Mouse (Mus musculus) MEL (cell line): ENCODE measurements around the gene Gm10300. TPM values are rescaled to one million over a fixed set of nuclear protein-coding genes. Genes with fewer than 3 reads are reported as not detected.

Source experiments
- DNase-seq: peaks from one replicate; pipeline ENCODE4 v3.0.0; 2011; ENCODE audit warnings: low read depth, low spot score
- H3K27ac ChIP-seq: 2 replicates; pipeline ENCODE4 v1.5.1; 2012; ENCODE audit warnings: low read depth, mild to moderate bottlenecking, control low read depth, low read length, moderate library complexity; ENCODE audit not compliant: control insufficient read depth
- H3K27me3 ChIP-seq, 2 experiments: fragments of 150-350 bp in 1 of 2; sonication (generic) in 1 of 2; 2 replicates each; pipeline ENCODE4 v1.6.1; 2012; ENCODE audit warnings: low read length in 2 of 2, mild to moderate bottlenecking in 2 of 2, improper control_type of control experiment in 1 of 2, moderate library complexity in 1 of 2; ENCODE audit not compliant: insufficient read depth in 2 of 2, control insufficient read depth in 1 of 2
- H3K36me3 ChIP-seq, 2 experiments: 2 replicates each; pipeline ENCODE4 v1.6.1; 2012 to 2014; ENCODE audit warnings: low read length in 2 of 2, improper control_type of control experiment in 1 of 2, inconsistent platforms in 1 of 2, mild to moderate bottlenecking in 1 of 2; ENCODE audit not compliant: insufficient read depth in 2 of 2, control insufficient read depth in 1 of 2
- H3K4me1 ChIP-seq, 2 experiments: fragments of 150-350 bp in 1 of 2; sonication (generic) in 1 of 2; 2 replicates each; pipeline ENCODE4 v1.6.1; 2012; ENCODE audit warnings: low read length in 2 of 2, improper control_type of control experiment in 1 of 2, mild to moderate bottlenecking in 1 of 2; ENCODE audit not compliant: insufficient read depth in 2 of 2, control insufficient read depth in 1 of 2
- H3K4me3 ChIP-seq, 2 experiments: fragments of 150-350 bp in 1 of 2; sonication (generic) in 1 of 2; 2 replicates each; pipeline ENCODE4 v1.5.1; 2012; ENCODE audit warnings: low read depth in 2 of 2, low read length in 2 of 2, mild to moderate bottlenecking in 2 of 2, moderate library complexity in 2 of 2, control low read depth in 1 of 2, improper control_type of control experiment in 1 of 2; ENCODE audit not compliant: control insufficient read depth in 1 of 2, insufficient read depth in 1 of 2
- H3K79me2 ChIP-seq: 2 replicates; pipeline ENCODE4 v1.6.1; 2012; ENCODE audit warnings: mild to moderate bottlenecking, low read length, moderate library complexity; ENCODE audit not compliant: control insufficient read depth, poor library complexity, insufficient read depth
- H3K9ac ChIP-seq: 2 replicates; pipeline ENCODE4 v1.6.1; 2012; ENCODE audit warnings: low read depth, mild to moderate bottlenecking, control low read depth, low read length, moderate library complexity; ENCODE audit not compliant: control insufficient read depth, poor library complexity, severe bottlenecking
- H3K9me3 ChIP-seq: fragments of 150-350 bp; sonication (generic); replicated peaks from 2 replicates; pipeline ENCODE4 v1.6.1; 2012; ENCODE audit warnings: mild to moderate bottlenecking, low read length, improper control_type of control experiment, moderate library complexity; ENCODE audit not compliant: insufficient read depth
- BHLHE40 ChIP-seq: IDR thresholded peaks from 2 replicates; pipeline ENCODE4 v1.6.1; 2012; ENCODE audit warnings: low read depth, mild to moderate bottlenecking, inconsistent platforms, low read length, improper control_type of control experiment, borderline replicate concordance
- CHD1 ChIP-seq: IDR thresholded peaks from 2 replicates; pipeline ENCODE4 v1.6.1; 2012; ENCODE audit warnings: low read depth, mild to moderate bottlenecking, inconsistent platforms, low read length, improper control_type of control experiment
- CHD2 ChIP-seq: IDR thresholded peaks from 2 replicates; pipeline ENCODE4 v1.6.1; 2011; ENCODE audit warnings: low read length, improper control_type of control experiment
- CTCF ChIP-seq, 3 experiments: IDR thresholded peaks in 2 of 3; conservative IDR thresholded peaks in 1 of 3; 2 replicates each; pipeline ENCODE4 v1.5.1; 2011 to 2012; ENCODE audit warnings: low read length in 3 of 3, low read depth in 2 of 3, mild to moderate bottlenecking in 2 of 3, improper control_type of control experiment in 1 of 3, inconsistent platforms in 1 of 3, mixed read lengths in 1 of 3, moderate library complexity in 1 of 3; ENCODE audit not compliant: control insufficient read depth in 1 of 3, insufficient read depth in 1 of 3, poor library complexity in 1 of 3, severe bottlenecking in 1 of 3
- ELF1 ChIP-seq: IDR thresholded peaks from 2 replicates; pipeline ENCODE4 v1.6.1; 2014; ENCODE audit warnings: low read depth, mild to moderate bottlenecking, inconsistent platforms, low read length, improper control_type of control experiment, moderate library complexity
- EP300 ChIP-seq, 2 experiments: IDR thresholded peaks; 2 replicates each; pipeline ENCODE4 v1.6.1; 2011; ENCODE audit warnings: improper control_type of control experiment in 2 of 2, low read length in 2 of 2, low read depth in 1 of 2, mild to moderate bottlenecking in 1 of 2
- ETS1 ChIP-seq: IDR thresholded peaks from 2 replicates; pipeline ENCODE4 v1.6.1; 2012; ENCODE audit warnings: low read depth, mild to moderate bottlenecking, inconsistent platforms, low read length, improper control_type of control experiment, moderate library complexity
- GABPA ChIP-seq: IDR thresholded peaks from 2 replicates; pipeline ENCODE4 v1.6.1; 2012; ENCODE audit warnings: low read depth, mild to moderate bottlenecking, inconsistent platforms, low read length, improper control_type of control experiment, moderate library complexity
- GATA1 ChIP-seq: IDR thresholded peaks from 2 replicates; pipeline ENCODE4 v1.6.1; 2011; ENCODE audit warnings: low read depth, low read length, improper control_type of control experiment
- HCFC1 ChIP-seq: IDR thresholded peaks from 2 replicates; pipeline ENCODE4 v1.6.1; 2012; ENCODE audit warnings: low read depth, mild to moderate bottlenecking, inconsistent platforms, low read length, improper control_type of control experiment, moderate library complexity
- JUND ChIP-seq: IDR thresholded peaks from 2 replicates; pipeline ENCODE4 v1.6.1; 2011; ENCODE audit warnings: low read depth, mild to moderate bottlenecking, improper control_type of control experiment, low read length
- KAT2A ChIP-seq: conservative IDR thresholded peaks from 2 replicates; pipeline ENCODE4 v1.6.1; 2012; ENCODE audit warnings: low read depth, low read length, improper control_type of control experiment, inconsistent platforms
- MAFK ChIP-seq: IDR thresholded peaks from 2 replicates; pipeline ENCODE4 v1.6.1; 2011; ENCODE audit warnings: low read depth, mild to moderate bottlenecking, low read length, improper control_type of control experiment, borderline replicate concordance
- MAX ChIP-seq: IDR thresholded peaks from 2 replicates; pipeline ENCODE4 v1.6.1; 2011; ENCODE audit warnings: low read length, improper control_type of control experiment
- MEF2A ChIP-seq: IDR thresholded peaks from 2 replicates; pipeline ENCODE4 v1.6.1; 2014; ENCODE audit warnings: low read depth, mild to moderate bottlenecking, inconsistent platforms, low read length, improper control_type of control experiment; ENCODE audit not compliant: poor library complexity, insufficient replicate concordance, severe bottlenecking; ENCODE audit errors: extremely low read depth
- MXI1 ChIP-seq: IDR thresholded peaks from 2 replicates; pipeline ENCODE4 v1.6.1; 2011; ENCODE audit warnings: mild to moderate bottlenecking, low read depth, low read length, improper control_type of control experiment
- MYB ChIP-seq: IDR thresholded peaks from 2 replicates; pipeline ENCODE4 v1.6.1; 2011; ENCODE audit warnings: mild to moderate bottlenecking, low read depth, low read length, improper control_type of control experiment
- MYC ChIP-seq: IDR thresholded peaks from 2 replicates; pipeline ENCODE4 v1.6.1; 2011; ENCODE audit warnings: low read depth, mild to moderate bottlenecking, low read length, improper control_type of control experiment, moderate library complexity
- NELFE ChIP-seq: IDR thresholded peaks from 2 replicates; pipeline ENCODE4 v1.6.1; 2011; ENCODE audit warnings: low read depth, low read length, improper control_type of control experiment
- NRF1 ChIP-seq: IDR thresholded peaks from 2 replicates; pipeline ENCODE4 v1.6.1; 2014; ENCODE audit warnings: low read depth, mild to moderate bottlenecking, inconsistent platforms, low read length, improper control_type of control experiment, moderate library complexity; ENCODE audit not compliant: poor library complexity, insufficient read depth, severe bottlenecking
- POLR2A ChIP-seq, 2 experiments: IDR thresholded peaks; 2 replicates each; pipeline ENCODE4 v1.6.1; 2011 to 2012; ENCODE audit warnings: low read length in 2 of 2, mild to moderate bottlenecking in 2 of 2, control low read depth in 1 of 2, improper control_type of control experiment in 1 of 2, low read depth in 1 of 2, moderate library complexity in 1 of 2; ENCODE audit not compliant: control insufficient read depth in 1 of 2, insufficient read depth in 1 of 2, poor library complexity in 1 of 2
- POLR2AphosphoS2 ChIP-seq: IDR thresholded peaks from 2 replicates; pipeline ENCODE4 v1.6.1; 2011; ENCODE audit warnings: low read length, improper control_type of control experiment
- POLR2AphosphoS5 ChIP-seq: IDR thresholded peaks from 2 replicates; pipeline ENCODE4 v1.6.1; 2012; ENCODE audit warnings: low read depth, borderline replicate concordance, mild to moderate bottlenecking, inconsistent platforms, low read length, moderate library complexity, mixed read lengths
- RAD21 ChIP-seq: IDR thresholded peaks from 2 replicates; pipeline ENCODE4 v1.6.1; 2011; ENCODE audit warnings: mild to moderate bottlenecking, low read depth, low read length, improper control_type of control experiment
- RCOR1 ChIP-seq: IDR thresholded peaks from 2 replicates; pipeline ENCODE4 v1.6.1; 2012; ENCODE audit warnings: low read depth, mild to moderate bottlenecking, inconsistent platforms, low read length, improper control_type of control experiment
- SIN3A ChIP-seq: IDR thresholded peaks from 2 replicates; pipeline ENCODE4 v1.6.1; 2012; ENCODE audit warnings: low read length, improper control_type of control experiment, inconsistent platforms
- SMC3 ChIP-seq: IDR thresholded peaks from 2 replicates; pipeline ENCODE4 v1.6.1; 2011; ENCODE audit warnings: low read depth, low read length, improper control_type of control experiment
- TAL1 ChIP-seq: IDR thresholded peaks from 2 replicates; pipeline ENCODE4 v1.6.1; 2012; ENCODE audit warnings: mild to moderate bottlenecking, inconsistent platforms, low read length, moderate library complexity, mixed read lengths
- UBTF ChIP-seq: IDR thresholded peaks from 2 replicates; pipeline ENCODE4 v1.6.1; 2012; ENCODE audit warnings: low read depth, mild to moderate bottlenecking, inconsistent platforms, low read length, improper control_type of control experiment, moderate library complexity, borderline replicate concordance; ENCODE audit not compliant: insufficient read depth
- USF1 ChIP-seq: IDR thresholded peaks from 2 replicates; pipeline ENCODE4 v1.6.1; 2014; ENCODE audit warnings: low read depth, mild to moderate bottlenecking, inconsistent platforms, low read length, improper control_type of control experiment, moderate library complexity
- USF2 ChIP-seq, 2 experiments: IDR thresholded peaks; 2 replicates each; pipeline ENCODE4 v1.6.1; 2011 to 2012; ENCODE audit warnings: improper control_type of control experiment in 2 of 2, low read length in 2 of 2, borderline replicate concordance in 1 of 2, inconsistent platforms in 1 of 2, low read depth in 1 of 2, mild to moderate bottlenecking in 1 of 2; ENCODE audit not compliant: insufficient read depth in 1 of 2
- ZC3H11A ChIP-seq: IDR thresholded peaks from 2 replicates; pipeline ENCODE4 v1.6.1; 2012; ENCODE audit warnings: low read depth, mild to moderate bottlenecking, inconsistent platforms, low read length, improper control_type of control experiment
- ZKSCAN1 ChIP-seq: IDR thresholded peaks from 2 replicates; pipeline ENCODE4 v1.6.1; 2012; ENCODE audit warnings: low read depth, mild to moderate bottlenecking, inconsistent platforms, low read length, improper control_type of control experiment, moderate library complexity
- ZMIZ1 ChIP-seq: IDR thresholded peaks from 2 replicates; pipeline ENCODE4 v1.6.1; 2012; ENCODE audit warnings: low read depth, mild to moderate bottlenecking, inconsistent platforms, low read length, improper control_type of control experiment, moderate library complexity
- ZNF384 ChIP-seq: IDR thresholded peaks from 2 replicates; pipeline ENCODE4 v1.6.1; 2012; ENCODE audit warnings: low read depth, mild to moderate bottlenecking, inconsistent platforms, low read length, improper control_type of control experiment
- polyA plus RNA-seq, 2 experiments: library from polyadenylated mRNA; stranded (reverse) in 1 of 2; unstranded in 1 of 2; fragments of >175 nt in 1 of 2; fragments of >200 nt in 1 of 2; gene quantifications; 2 replicates each; pipeline versions ENCODE4 v1.2.1 to v1.2.4; 2012; ENCODE audit warnings: low replicate concordance in 2 of 2, low read depth in 1 of 2; ENCODE audit not compliant: insufficient read length in 2 of 2, insufficient read depth in 1 of 2, missing spikeins in 1 of 2
- total RNA-seq: library from RNA; depleted of rRNA; stranded (reverse); fragments of 300-350 nt; gene quantifications from 2 replicates; pipeline ENCODE4 v1.2.3, GENCODE M21; 2012

Gene Gm10300
- total and polyA plus RNA-seq, 3 experiments: 0.18 to 0.46 TPM; not detected in 1

DNA sequence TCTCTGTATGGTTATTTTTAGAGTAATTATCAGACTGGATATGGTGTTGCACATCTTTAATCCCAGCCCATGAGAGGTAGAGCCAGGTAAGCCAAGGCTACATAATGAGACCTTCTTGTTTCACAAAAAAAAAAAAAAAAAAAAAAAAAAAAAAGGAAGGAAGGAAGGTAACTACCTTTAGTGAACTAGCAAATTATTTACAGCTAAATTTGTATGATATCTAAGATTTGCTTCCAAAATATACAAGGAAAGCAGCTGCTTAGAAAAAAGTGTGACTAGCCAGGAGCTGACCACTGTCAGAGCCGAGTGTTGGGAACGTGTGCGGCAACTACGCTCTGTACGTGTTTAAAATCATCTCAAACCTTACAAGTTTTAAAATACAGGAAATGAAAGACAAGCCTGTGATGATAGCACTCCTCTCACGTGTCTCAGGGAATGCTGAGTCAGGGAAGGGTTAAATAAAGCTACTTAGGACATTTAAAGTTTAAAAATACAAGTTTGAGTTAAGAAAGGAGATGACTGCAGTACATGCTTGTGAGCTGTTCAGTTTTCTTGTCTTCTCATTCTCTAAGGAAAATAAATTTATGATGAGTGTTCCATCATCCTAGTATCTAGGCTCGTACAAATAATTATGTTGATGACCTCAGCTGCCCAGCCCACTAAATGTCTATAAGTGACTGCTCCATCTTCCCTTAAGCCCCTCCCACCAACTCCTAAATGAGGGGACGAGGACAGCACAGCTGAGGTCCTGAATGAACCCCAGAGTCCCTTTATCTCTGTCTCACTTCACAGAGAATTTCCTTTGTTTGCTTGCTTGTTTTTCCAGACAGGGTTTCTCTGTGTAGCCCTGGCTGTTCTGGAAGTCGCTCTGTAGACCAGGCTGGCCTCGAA lies 44.4 kb upstream of the Gm10300 start:
- H3K4me1 ChIP-seq: peaks cover 20 to 38% of the 10 kb centered on the region in 2 experiments
- H3K36me3 ChIP-seq: peaks cover 5 to 39% of the 10 kb centered on the region in 2 experiments
- peak overlapping the region; percentile 44 for H3K27ac ChIP-seq
- H3K4me3 ChIP-seq: peak overlapping the region in 1 of 2 experiments; percentile 24; a peak in 2 of 4 replicates
- H3K27me3 ChIP-seq: no peaks in the 10 kb centered on the region
- H3K9ac ChIP-seq: peak overlapping the region; percentile 13; the same call in 1 of the 2 replicates
- peak; percentile 39 for DNase-seq
- H3K9me3 ChIP-seq: no peaks in the 10 kb centered on the region
- peaks cover 15% of the 10 kb centered on the region for H3K79me2 ChIP-seq
- TF ChIP-seq GABPA (no peak), ZNF384 (peak; percentile 87), CHD2 (no peak), POLR2A (IDR thresholded peaks at IDR 0.05; ENCODE audit: control insufficient read depth in 1 of 2, insufficient read depth in 1 of 2, low read depth in 1 of 2, low read length in 2 of 2, poor library complexity in 1 of 2) (no peak), USF2 (IDR thresholded peaks at IDR 0.05; ENCODE audit: borderline replicate concordance in 1 of 2, insufficient read depth in 1 of 2, low read depth in 1 of 2, low read length in 2 of 2) (no peak), SIN3A (peak; percentile 48; the same call in 1 of the 2 replicates), CHD1 (0 out of 2 replicates have a peak, but pooled peaks have one; percentile 21), RAD21 (no peak), MAFK (no peak), JUND (no peak), MEF2A (no peak), SMC3 (no peak), KAT2A (no peak), RCOR1 (no peak), CTCF (IDR thresholded peaks at IDR 0.05 in 2 of 3, conservative IDR thresholded peaks at IDR 0.05 in 1 of 3; ENCODE audit: control insufficient read depth in 1 of 3, insufficient read depth in 1 of 3, low read depth in 2 of 3, low read length in 3 of 3, poor library complexity in 1 of 3, severe bottlenecking in 1 of 3) (no peak), HCFC1 (no peak), ZMIZ1 (no peak), TAL1 (no peak), NELFE (no peak), GATA1 (no peak), ZKSCAN1 (no peak), MAX (peak; percentile 30; the same call in 1 of the 2 replicates), MXI1 (peak; percentile 85), MYC (peak; percentile 40; the same call in 1 of the 2 replicates), EP300 (IDR thresholded peaks at IDR 0.05; ENCODE audit: low read depth in 1 of 2, low read length in 2 of 2) (no peak), MYB (no peak), BHLHE40 (peak; percentile 94), UBTF (no peak), NRF1 (no peak), ETS1 (peak; percentile 66; the same call in 1 of the 2 replicates), POLR2AphosphoS2 (no peak), POLR2AphosphoS5 (no peak), USF1 (peak; percentile 66; the same call in 1 of the 2 replicates), ELF1 (no peak), ZC3H11A (no peak)
